ENCODE assay signal across 26 mouse cellular contexts in the genomic region with DNA sequence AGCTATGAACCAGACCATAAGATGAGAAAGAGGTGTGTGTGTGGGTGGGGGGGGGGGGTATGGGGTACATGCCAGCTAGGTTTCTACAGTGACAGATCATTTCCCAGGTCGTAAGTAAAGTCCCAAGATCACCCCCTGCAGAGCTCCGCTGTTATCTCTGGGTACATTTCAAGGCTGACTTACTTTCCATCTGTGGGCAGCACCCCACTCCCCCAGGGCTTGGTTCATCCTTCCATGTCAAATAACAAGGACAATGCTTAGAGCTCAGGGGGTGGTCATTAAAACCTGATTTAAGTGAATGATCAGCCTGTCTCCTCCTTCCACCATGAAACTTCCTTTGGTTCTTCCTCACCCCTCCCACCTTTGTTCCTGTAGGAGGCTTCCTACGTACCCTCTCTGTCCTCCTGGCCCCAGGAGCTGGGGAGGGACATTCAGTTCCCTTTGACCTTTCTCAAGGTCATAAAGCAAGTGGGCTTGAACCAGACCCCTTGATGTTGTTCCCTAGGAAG. TPM values are rescaled to one million over a fixed set of nuclear protein-coding genes. Genes with fewer than 3 reads are reported as not detected.
DNase-seq lines count a peak whose midpoint lies in the region; ATAC-seq and TF ChIP-seq lines count a peak whose summit lies in the region.
"Had no signal": no experiment of that assay in that cellular context is flagged by ENCODE, and none has a peak within 500 bp of the region (broad histone marks: within the 10 kb centered on the region; RNA-seq: fewer than 3 reads in every experiment).

No protein-coding gene starts in this region.

- H3K36me3 ChIP-seq in forebrain, embryonic 10.5 days (replicated peaks): no peaks in the 10 kb centered on the region
- no peaks in the 10 kb centered on the region for H3K36me3 ChIP-seq in forebrain, embryonic 11.5 days (ENCODE audit: control insufficient read depth, insufficient read depth, low read length)
- no peaks in the 10 kb centered on the region for H3K36me3 ChIP-seq in kidney, embryonic 15.5 days
- no peaks in the 10 kb centered on the region for H3K36me3 ChIP-seq in kidney, postnatal 0 days (ENCODE audit: insufficient read depth, low read length)
- H3K36me3 ChIP-seq: embryonic facial prominence, embryonic 13.5 days; embryonic facial prominence, embryonic 15.5 days; forebrain, embryonic 12.5 days had no signal

- H3K27me3 ChIP-seq in forebrain, embryonic 10.5 days (ENCODE audit: poor library complexity, severe bottlenecking): no peaks in the 10 kb centered on the region
- H3K27me3 ChIP-seq in forebrain, embryonic 11.5 days (ENCODE audit: control insufficient read depth, insufficient read depth, low read length): no peaks in the 10 kb centered on the region
- H3K27me3 ChIP-seq in kidney, embryonic 15.5 days: no peaks in the 10 kb centered on the region
- H3K27me3 ChIP-seq in kidney, postnatal 0 days (ENCODE audit: insufficient read depth, low read length): no peaks in the 10 kb centered on the region
- H3K27me3 ChIP-seq: CH12.LX; embryonic facial prominence, embryonic 13.5 days; embryonic facial prominence, embryonic 15.5 days; forebrain, embryonic 12.5 days had no signal

- peaks cover 32% of the 10 kb centered on the region for H3K4me1 ChIP-seq in forebrain, embryonic 10.5 days
- H3K4me1 ChIP-seq in forebrain, embryonic 11.5 days (replicated peaks; ENCODE audit: control insufficient read depth, insufficient read depth, low read length): peaks cover 5% of the 10 kb centered on the region; the same call in 1 of the 2 replicates
- H3K4me1 ChIP-seq in kidney, embryonic 15.5 days: peaks cover 24% of the 10 kb centered on the region
- H3K4me1 ChIP-seq in kidney, postnatal 0 days (replicated peaks; ENCODE audit: insufficient read depth, low read length): peaks cover 11% of the 10 kb centered on the region; the same call in 1 of the 2 replicates
- H3K4me1 ChIP-seq: embryonic facial prominence, embryonic 13.5 days had no signal

- H3K4me2 ChIP-seq in forebrain, embryonic 11.5 days (ENCODE audit: low read depth, low read length, severe bottlenecking): no peak overlapping the region
- H3K4me2 ChIP-seq in kidney, embryonic 15.5 days: no peak overlapping the region
- no peak overlapping the region for H3K4me2 ChIP-seq in kidney, postnatal 0 days (ENCODE audit: low read length)
- H3K4me2 ChIP-seq: embryonic facial prominence, embryonic 13.5 days; embryonic facial prominence, embryonic 15.5 days; forebrain, embryonic 12.5 days had no signal

- H3K9me3 ChIP-seq in forebrain, embryonic 10.5 days: no peaks in the 10 kb centered on the region
- no peaks in the 10 kb centered on the region for H3K9me3 ChIP-seq in forebrain, embryonic 11.5 days (ENCODE audit: control insufficient read depth, low read length)
- no peaks in the 10 kb centered on the region for H3K9me3 ChIP-seq in kidney, embryonic 15.5 days (replicated peaks)
- H3K9me3 ChIP-seq in kidney, postnatal 0 days (replicated peaks; ENCODE audit: low read length): no peaks in the 10 kb centered on the region
- H3K9me3 ChIP-seq: embryonic facial prominence, embryonic 13.5 days; embryonic facial prominence, embryonic 15.5 days; forebrain, embryonic 12.5 days had no signal

- ATAC-seq in forebrain, embryonic 11.5 days (replicated peaks; ENCODE audit: low FRiP score): no peak
- peak; percentile 86 for ATAC-seq in kidney, embryonic 15.5 days (replicated peaks; ENCODE audit: low FRiP score)
- ATAC-seq in kidney, postnatal 0 days (replicated peaks; ENCODE audit: low FRiP score, low read depth): peak; percentile 66
- ATAC-seq: CD4-positive, CD25-positive, alpha-beta regulatory T cell, adult 4 months; forebrain, embryonic 14.5 days; forebrain, embryonic 16.5 days had no signal

- peak overlapping the region; percentile 16 for H3K27ac ChIP-seq in forebrain, embryonic 10.5 days
- no peak overlapping the region for H3K27ac ChIP-seq in forebrain, embryonic 11.5 days (ENCODE audit: low read depth, low read length)
- peak overlapping the region; percentile 61 for H3K27ac ChIP-seq in kidney, embryonic 15.5 days
- no peak overlapping the region for H3K27ac ChIP-seq in kidney, postnatal 0 days
- H3K27ac ChIP-seq: embryonic facial prominence, embryonic 13.5 days; embryonic facial prominence, embryonic 15.5 days; forebrain, embryonic 12.5 days had no signal

- H3K9ac ChIP-seq in forebrain, embryonic 11.5 days (ENCODE audit: low read length): no peak overlapping the region
- no peak overlapping the region for H3K9ac ChIP-seq in kidney, embryonic 15.5 days
- H3K9ac ChIP-seq in kidney, postnatal 0 days (ENCODE audit: low read depth, low read length): no peak overlapping the region
- H3K9ac ChIP-seq: embryonic facial prominence, embryonic 13.5 days; embryonic facial prominence, embryonic 15.5 days; forebrain, embryonic 12.5 days had no signal

- no peak for TF ChIP-seq CTCF in kidney, postnatal 0 days (IDR thresholded peaks at IDR 0.05; ENCODE audit: low read depth)

- 44% methylated on average over 3 of the region's 3 CpGs for WGBS in forebrain, embryonic 10.5 days
- WGBS in forebrain, embryonic 11.5 days: 44% methylated on average over 3 of the region's 3 CpGs
- 24% methylated on average over 3 of the region's 3 CpGs for whole genome bisulfite sequencing in kidney, embryonic 15.5 days
- WGBS in kidney, postnatal 0 days: 31% methylated on average over 3 of the region's 3 CpGs

- H3K4me3 ChIP-seq in forebrain, embryonic 10.5 days: no peak overlapping the region
- H3K4me3 ChIP-seq in forebrain, embryonic 11.5 days (ENCODE audit: low read depth, low read length): no peak overlapping the region
- no peak overlapping the region for H3K4me3 ChIP-seq in kidney, embryonic 15.5 days (replicated peaks)
- H3K4me3 ChIP-seq in kidney, postnatal 0 days (replicated peaks; ENCODE audit: low read depth, low read length): no peak overlapping the region
- H3K4me3 ChIP-seq: embryonic facial prominence, embryonic 13.5 days; embryonic facial prominence, embryonic 15.5 days; erythroblast, embryonic 14.5 days; forebrain, embryonic 12.5 days had no signal

- no peak for DNase-seq in forebrain, embryonic 10.5 days (ENCODE audit: extremely low spot score, low spot score)
- DNase-seq in forebrain, embryonic 11.5 days (ENCODE audit: low spot score): no peak
- no peak for DNase-seq in kidney, adult 9 months
- peak; percentile 77 for DNase-seq in kidney, postnatal 0 days (ENCODE audit: low spot score)
- no peak for DNase-seq in kidney, postnatal 10 days
- peak; percentile 12 for DNase-seq in testis, postnatal 14 days (ENCODE audit: low spot score)
- DNase-seq in testis, postnatal 10 days (ENCODE audit: low spot score): no peak
- DNase-seq: adrenal gland, adult 2 months; adrenal gland, postnatal 10 days; adrenal gland, postnatal 25 days; B cell, adult 2 months; cerebellum, adult 11 months; cerebellum, adult 18-20 months; cerebellum, adult 8-10 months; cerebellum, adult 9-11 months; cerebellum, postnatal 36 days; embryo, embryonic 11 days had no signal

RNA-seq across cellular contexts. Expression of a gene that starts 23.7 kb away (rescaled TPM):
- 21.8 and 22.3 TPM in 2 replicates for polyA plus RNA-seq in forebrain, embryonic 10.5 days (2016; fragmentation: Nextera tagmentation; extraction: Ambion mirVana)
- polyA plus RNA-seq in forebrain, embryonic 11.5 days (2014; fragmentation: Nextera tagmentation; extraction: Ambion mirVana): 9.2 and 13.3 TPM in 2 replicates
- polyA plus RNA-seq in kidney, embryonic 15.5 days (2015; fragmentation: Nextera tagmentation; extraction: Ambion mirVana): 26.9 and 27.9 TPM in 2 replicates
- polyA plus RNA-seq in kidney, postnatal 0 days (2015; fragmentation: Nextera tagmentation; extraction: Ambion mirVana): 29.1 and 30.6 TPM in 2 replicates

Comparison
In these comparisons a context has a peak if more than half of its experiments do, and no peak if none do; other contexts are left out.
1. DNase-seq: peak in kidney, postnatal 0 days (single experiment) and testis, postnatal 14 days (single experiment); none in forebrain, embryonic 10.5 days (single experiment), forebrain, embryonic 11.5 days (single experiment), kidney, adult 9 months (single experiment), kidney, postnatal 10 days (single experiment) and testis, postnatal 10 days (single experiment).
2. H3K27ac ChIP-seq: peak in forebrain, embryonic 10.5 days (single experiment) and kidney, embryonic 15.5 days (single experiment); none in forebrain, embryonic 11.5 days (single experiment) and kidney, postnatal 0 days (single experiment).